Mouse (Mus musculus) liver, embryonic 12.5 days (tissue): ENCODE measurements around the gene Sez6. TPM values are rescaled to one million over a fixed set of nuclear protein-coding genes. Genes with fewer than 3 reads are reported as not detected.

Experiments used
- ATAC-seq: fragments of 200-750 bp; cut with Nextera tagmentation; 2 replicates; pipeline ENCODE4 v1.8.0; 2017; ENCODE audit warnings: moderate number of reproducible peaks, mild to moderate bottlenecking, moderate library complexity
- H3K27ac ChIP-seq: fragments of 300-500 bp; sonication (generic); 2 replicates; pipeline ENCODE4 v1.5.1; 2016; ENCODE audit warnings: mild to moderate bottlenecking
- H3K27me3 ChIP-seq: fragments of 300-500 bp; sonication (generic); replicated peaks from 2 replicates; pipeline ENCODE4 v1.6.1; 2016; ENCODE audit warnings: mild to moderate bottlenecking, moderate library complexity
- H3K36me3 ChIP-seq: fragments of 300-500 bp; sonication (generic); 2 replicates; pipeline ENCODE4 v1.6.1; 2016; ENCODE audit warnings: mild to moderate bottlenecking, moderate library complexity
- H3K4me1 ChIP-seq: fragments of 300-500 bp; sonication (generic); 2 replicates; pipeline ENCODE4 v1.6.1; 2016
- H3K4me2 ChIP-seq: fragments of 300-500 bp; sonication (generic); 2 replicates; pipeline ENCODE4 v1.6.1; 2016; ENCODE audit warnings: mild to moderate bottlenecking, moderate library complexity
- H3K4me3 ChIP-seq: fragments of 300-500 bp; sonication (generic); 2 replicates; pipeline ENCODE4 v1.5.1; 2016; ENCODE audit warnings: mild to moderate bottlenecking, moderate library complexity
- H3K9ac ChIP-seq: fragments of 300-500 bp; sonication (generic); 2 replicates; pipeline ENCODE4 v1.6.1; 2016; ENCODE audit warnings: mild to moderate bottlenecking, moderate library complexity
- H3K9me3 ChIP-seq: fragments of 300-500 bp; sonication (generic); replicated peaks from 2 replicates; pipeline ENCODE4 v1.6.1; 2016; ENCODE audit warnings: mild to moderate bottlenecking, moderate library complexity
- WGBS: fragments of 180-500 bp; shearing (Covaris S2); methylation state at CpG from one replicate; pipeline ENCODE4 v1.1.7; 2016; ENCODE audit not compliant: insufficient replicate concordance; 5-methylcytosine and 5-hydroxymethylcytosine counted together
- polyA plus RNA-seq: library from polyadenylated mRNA; unstranded; fragments of >200 nt; fragmentation: Nextera tagmentation; extraction: Ambion mirVana; gene quantifications from 2 replicates; pipeline ENCODE4 v1.2.1, GENCODE M21; 2016

Gene Sez6
- polyA plus RNA-seq, 1 experiment from 2014 or later = 0.05 TPM

DNA sequence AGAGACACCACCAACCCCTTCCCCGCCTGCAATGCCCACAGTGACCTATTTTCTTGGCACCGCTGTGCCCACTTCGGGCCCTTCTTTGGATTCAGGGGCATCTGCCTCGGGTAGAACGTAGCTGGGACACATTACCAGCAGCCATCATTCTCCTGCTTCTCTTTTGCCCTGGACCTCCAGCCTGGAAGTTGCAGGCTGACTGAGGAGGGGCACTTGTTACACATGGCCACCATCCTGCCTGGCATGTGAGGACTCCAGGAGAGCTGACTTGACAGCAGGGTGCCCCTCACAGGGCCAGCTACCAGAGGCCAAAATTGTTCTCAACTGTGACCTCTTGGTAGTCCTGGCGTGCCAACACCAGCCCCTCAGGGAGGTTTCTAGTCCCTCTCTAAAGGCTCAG is 47.6 kb downstream of the Sez6 start:
- H3K4me1 ChIP-seq = peaks cover 15% of the 10 kb centered on the region
- no peak overlapping the region for H3K9ac ChIP-seq
- no peak overlapping the region for H3K4me2 ChIP-seq
- H3K36me3 ChIP-seq = no peaks in the 10 kb centered on the region
- H3K9me3 ChIP-seq = no peaks in the 10 kb centered on the region
- H3K27me3 ChIP-seq = peaks cover 61% of the 10 kb centered on the region
- no peak overlapping the region for H3K27ac ChIP-seq
- WGBS = 59% methylated on average over 6 of the region's 6 CpGs
- no peak overlapping the region for H3K4me3 ChIP-seq
- ATAC-seq = no peak

DNA sequence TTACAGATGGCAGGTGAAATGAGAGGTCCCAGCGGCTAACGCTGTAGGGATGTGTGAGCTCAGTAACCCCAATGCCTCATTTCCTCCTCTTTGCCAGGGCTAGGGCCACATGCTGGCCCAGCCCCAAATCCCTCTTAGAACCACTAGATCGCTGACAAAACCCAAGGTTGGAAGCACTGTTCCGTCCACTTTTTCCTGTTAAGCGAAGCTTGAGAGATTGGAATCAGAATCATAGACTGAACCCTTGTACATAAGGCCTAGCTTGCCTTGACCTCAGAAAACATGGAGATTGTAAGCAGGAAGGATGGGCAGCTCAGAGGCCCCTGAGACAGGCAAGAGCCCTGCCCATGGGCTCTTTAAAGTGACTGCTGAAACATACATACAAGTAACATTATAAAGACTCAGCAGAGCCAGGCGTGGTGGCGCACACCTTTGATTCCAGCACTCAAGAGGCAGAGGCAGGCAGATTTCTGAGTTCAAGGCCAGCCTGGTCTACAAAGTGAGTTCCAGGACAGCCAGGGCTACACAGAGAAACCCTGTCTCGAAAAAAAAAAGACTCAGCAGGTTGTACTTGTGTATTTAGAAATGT is 48.7 kb downstream of the Sez6 start:
- Histone ChIP-seq H3K4me3 (no peak overlapping the region), H3K9ac (no peak overlapping the region), H3K9me3 (no peaks in the 10 kb centered on the region), H3K4me1 (peaks cover 15% of the 10 kb centered on the region), H3K36me3 (no peaks in the 10 kb centered on the region), H3K27ac (no peak overlapping the region), H3K27me3 (peaks cover 50% of the 10 kb centered on the region), H3K4me2 (no peak overlapping the region)
- 66% methylated on average over 8 of the region's 8 CpGs for WGBS
- ATAC-seq = no peak

- Histone ChIP-seq H3K4me2 (peak overlapping the region; percentile 85), H3K4me3 (peak overlapping the region; percentile 100), H3K36me3 (peaks cover 4% of the 10 kb centered on the region), H3K27me3 (peaks cover 37% of the 10 kb centered on the region), H3K9ac (no peak overlapping the region), H3K9me3 (no peaks in the 10 kb centered on the region), H3K4me1 (peaks cover 23% of the 10 kb centered on the region), H3K27ac (peak overlapping the region; percentile 34; the same call in 1 of the 2 replicates)
- whole genome bisulfite sequencing = 27% methylated on average over 11 of the region's 11 CpGs
- ATAC-seq = no peak
Measured at GRCm38 (mm10) chr11:77980281-77981204, 49.9 kb downstream of the Sez6 start.

DNA sequence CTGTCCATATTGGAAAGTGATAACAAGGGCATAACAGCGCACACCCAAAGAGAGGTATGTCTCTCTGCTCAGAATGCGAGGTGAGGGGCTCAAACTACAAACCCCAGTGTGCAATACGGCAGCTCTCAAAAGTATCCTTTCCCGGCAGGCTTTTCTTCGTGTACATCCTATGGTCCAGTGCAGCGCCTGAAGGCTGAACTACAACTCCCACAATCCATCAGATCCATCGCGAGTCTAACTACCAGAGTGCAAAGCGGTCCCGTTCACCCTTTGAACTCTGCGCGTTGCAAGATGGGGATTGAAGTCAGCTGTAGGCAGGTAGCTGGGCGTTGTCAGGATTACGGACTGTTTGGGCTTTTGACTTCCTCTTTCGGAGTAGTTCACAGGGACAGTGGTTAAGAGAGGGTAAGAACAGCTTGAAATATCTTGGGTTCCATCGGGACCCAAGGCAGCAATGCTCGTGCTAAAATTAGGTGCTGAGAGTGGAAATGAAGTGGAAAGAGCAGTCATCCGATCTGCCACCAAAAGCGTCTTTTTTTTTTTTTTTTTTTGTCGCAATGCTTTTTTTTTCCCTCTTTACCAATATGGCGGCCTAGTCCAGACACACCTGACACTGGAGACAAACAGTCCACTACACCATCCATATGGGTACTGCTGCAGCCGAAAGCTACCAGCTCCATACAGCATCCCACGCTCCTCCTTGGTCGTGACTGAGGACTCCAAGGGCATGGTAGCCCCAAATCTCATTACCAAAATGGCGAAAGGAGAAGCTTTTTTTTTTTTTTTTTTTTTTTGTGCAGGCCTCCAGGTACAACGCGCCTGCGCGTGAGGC is 51.2 kb downstream of the Sez6 start:
- H3K27me3 ChIP-seq = peaks cover 25% of the 10 kb centered on the region
- peaks cover 17% of the 10 kb centered on the region for H3K36me3 ChIP-seq
- peak; percentile 86 for ATAC-seq
- H3K9me3 ChIP-seq = no peaks in the 10 kb centered on the region
- H3K9ac ChIP-seq = peak overlapping the region; percentile 57
- peaks cover 34% of the 10 kb centered on the region for H3K4me1 ChIP-seq
- peak overlapping the region; percentile 100 for H3K4me3 ChIP-seq
- H3K27ac ChIP-seq = peak overlapping the region; percentile 93
- WGBS = under 1% methylated on average over 29 of the region's 29 CpGs
- H3K4me2 ChIP-seq = peak overlapping the region; percentile 85

DNA sequence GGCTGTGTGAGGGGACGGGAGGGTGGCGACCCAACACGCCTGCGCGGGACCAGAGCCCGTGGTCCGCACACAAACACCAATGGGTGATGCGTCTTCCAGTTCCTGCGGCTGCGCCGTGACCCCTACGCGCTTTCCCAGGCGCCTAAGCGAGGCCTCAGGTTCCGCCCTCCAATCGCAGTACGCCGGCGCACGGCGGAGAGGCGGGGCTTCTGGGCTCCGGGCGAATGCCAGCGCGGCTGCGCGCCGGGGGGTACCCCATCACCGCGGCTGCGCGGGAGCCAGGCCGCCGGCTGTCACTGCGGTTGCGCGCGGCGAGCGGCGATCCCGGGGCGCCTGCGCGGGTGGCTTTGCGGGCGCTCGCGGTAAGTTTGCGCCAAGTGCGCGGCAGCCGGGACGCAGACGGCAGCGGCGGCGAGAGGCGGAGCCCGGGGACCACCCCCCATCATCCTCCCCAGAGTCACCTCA is 51.9 kb downstream of the Sez6 start, which contains the start of gene Phf12:
TSS of gene Phf12 (plus strand) at position 314 of the 465 bp plus-strand sequence.
- WGBS = under 1% methylated on average over 61 of the region's 62 CpGs
- Histone ChIP-seq H3K4me2 (peak within 1 kb of the TSS; percentile 85), H3K27ac (peak within 1 kb of the TSS; percentile 93), H3K4me1 (peaks cover 40% of the 10 kb centered on the region), H3K27me3 (peaks cover 18% of the 10 kb centered on the region), H3K4me3 (peak within 1 kb of the TSS; percentile 100), H3K36me3 (peaks cover 24% of the 10 kb centered on the region), H3K9ac (peak within 1 kb of the TSS; percentile 100), H3K9me3 (no peaks in the 10 kb centered on the region)
- ATAC-seq = peak; percentile 87

DNA sequence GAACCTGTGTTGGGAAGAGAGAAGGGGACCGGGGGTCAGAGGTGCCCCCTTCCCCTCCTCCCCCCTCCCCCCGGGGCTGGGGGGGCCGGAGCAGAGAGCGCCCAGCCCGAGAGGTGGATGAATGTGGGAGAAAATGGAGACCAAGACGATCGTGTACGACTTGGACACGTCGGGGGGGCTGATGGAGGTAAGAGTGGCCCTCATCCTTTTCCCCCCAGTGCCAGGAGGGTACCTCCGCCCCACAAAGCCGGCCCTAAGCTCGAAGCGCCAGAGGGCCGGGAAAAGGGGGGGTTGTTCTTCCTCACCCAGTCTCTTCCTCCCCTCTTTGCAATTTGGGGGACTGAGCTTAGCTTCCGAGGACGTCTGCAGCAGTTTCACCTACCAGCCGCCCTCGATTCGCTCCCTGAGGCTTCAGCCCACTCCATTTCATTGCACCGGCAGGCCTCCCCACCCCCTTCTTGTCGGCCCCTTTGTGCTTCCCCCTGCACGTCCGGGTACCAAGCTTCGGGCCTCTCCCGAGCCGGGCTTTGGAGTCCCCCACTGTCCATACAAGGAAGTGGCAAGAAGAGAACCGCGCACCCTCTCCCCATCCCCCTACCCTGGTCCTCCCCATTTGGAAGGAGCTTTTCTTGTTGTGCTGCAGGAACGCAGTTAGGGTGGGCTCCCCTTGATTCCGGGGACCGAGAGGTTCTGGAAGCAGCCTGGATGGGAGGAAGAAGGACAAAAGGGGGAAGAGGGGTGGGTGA is 52.8 kb downstream of the Sez6 start:
- peak overlapping the region; percentile 85 for H3K4me2 ChIP-seq
- H3K9me3 ChIP-seq = no peaks in the 10 kb centered on the region
- ATAC-seq = no peak
- peak overlapping the region; percentile 100 for H3K4me3 ChIP-seq
- H3K36me3 ChIP-seq = peaks cover 32% of the 10 kb centered on the region
- H3K9ac ChIP-seq = peak overlapping the region; percentile 100
- peak overlapping the region; percentile 93 for H3K27ac ChIP-seq
- peaks cover 42% of the 10 kb centered on the region for H3K4me1 ChIP-seq
- WGBS = 2% methylated on average over 23 of the region's 32 CpGs
- H3K27me3 ChIP-seq = peaks cover 9% of the 10 kb centered on the region

DNA sequence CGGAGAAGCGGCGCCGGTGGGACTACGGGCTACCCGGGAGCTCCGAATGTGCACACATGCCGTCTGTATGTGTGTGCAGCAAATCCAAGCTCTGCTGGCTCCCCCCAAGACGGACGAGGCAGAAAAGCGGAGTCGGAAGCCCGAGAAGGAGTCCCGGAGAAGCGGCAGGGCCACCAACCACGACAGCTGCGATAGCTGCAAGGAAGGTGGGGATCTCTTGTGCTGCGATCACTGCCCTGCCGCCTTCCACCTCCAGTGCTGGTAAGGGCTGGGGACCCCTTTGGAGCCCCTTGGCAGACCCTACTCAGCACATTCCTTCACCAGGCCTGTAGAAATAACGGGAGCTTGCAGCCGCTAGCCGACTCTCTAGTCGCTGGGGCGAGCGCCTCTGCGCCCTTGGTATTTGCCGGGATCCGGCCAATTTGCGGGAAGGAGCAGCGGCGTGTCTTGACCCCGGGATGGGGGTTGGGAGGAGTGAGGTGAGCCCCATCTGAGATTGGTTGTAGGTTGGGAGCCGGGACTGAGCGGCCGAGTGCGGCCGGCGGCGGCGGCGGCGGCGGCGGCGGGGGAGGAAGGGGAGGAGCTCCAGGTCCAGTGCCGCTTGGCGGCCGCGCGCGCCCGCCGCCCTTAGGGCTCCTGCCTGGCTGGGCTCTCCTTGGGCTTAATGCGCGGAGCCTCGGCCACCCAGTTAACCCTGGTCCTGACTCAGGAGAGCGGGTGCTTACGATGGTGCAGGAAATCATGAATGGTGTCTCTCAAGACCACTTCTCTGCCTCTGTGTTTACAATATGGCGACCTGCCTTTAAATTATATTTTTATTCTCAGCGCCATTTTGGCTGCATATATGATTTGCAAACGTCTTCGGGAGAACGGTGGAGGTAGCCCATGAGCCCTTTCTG is 53.6 kb downstream of the Sez6 start:
- no peak; the same call in 1 of the 2 replicates for ATAC-seq
- WGBS = 1% methylated on average over 63 of the region's 63 CpGs

DNA sequence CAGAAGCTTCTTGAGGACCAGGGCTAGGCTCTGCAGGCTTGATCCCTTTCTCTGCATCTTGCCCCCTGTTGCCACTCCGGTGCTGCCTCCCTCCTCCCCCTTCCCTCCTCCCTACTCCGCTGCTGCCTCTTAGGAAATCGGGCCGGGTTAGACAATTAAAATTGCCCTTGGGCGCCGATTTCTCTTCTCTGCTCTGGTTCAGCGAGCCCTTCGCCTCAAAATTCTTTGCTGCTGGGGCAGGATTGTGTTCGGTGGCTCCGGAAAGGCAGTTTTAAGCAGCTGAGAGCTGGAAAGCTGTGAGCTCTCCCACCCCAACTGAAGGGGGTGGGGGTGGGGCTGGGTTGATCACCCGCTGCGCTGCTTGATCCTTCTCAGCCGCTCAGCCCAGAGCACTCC is 54.2 kb downstream of the Sez6 start:
- ATAC-seq = no peak
- Histone ChIP-seq H3K9ac (peak overlapping the region; percentile 100), H3K9me3 (no peaks in the 10 kb centered on the region), H3K4me2 (peak overlapping the region; percentile 85), H3K36me3 (peaks cover 45% of the 10 kb centered on the region), H3K4me3 (peak overlapping the region; percentile 100), H3K27ac (peak overlapping the region; percentile 93), H3K4me1 (peaks cover 42% of the 10 kb centered on the region), H3K27me3 (no peaks in the 10 kb centered on the region)
- 4% methylated on average over 13 of the region's 13 CpGs for whole genome bisulfite sequencing

More for the DNA sequence above, 53.6 kb downstream of the Sez6 start:
- Histone ChIP-seq H3K9me3 (no peaks in the 10 kb centered on the region), H3K4me2 (peak overlapping the region; percentile 85), H3K27ac (peak overlapping the region; percentile 93), H3K4me1 (peaks cover 42% of the 10 kb centered on the region), H3K36me3 (peaks cover 40% of the 10 kb centered on the region), H3K9ac (peak overlapping the region; percentile 100), H3K27me3 (0 out of 2 replicates have a peak, but pooled peaks cover 3% of the 10 kb centered on the region), H3K4me3 (peak overlapping the region; percentile 100)

GRCm38 (mm10) chr11:77985541-77986065 is 55.0 kb downstream of the Sez6 start:
- Histone ChIP-seq H3K4me3 (peak overlapping the region; percentile 100), H3K9ac (peak overlapping the region; percentile 100), H3K27ac (no peak overlapping the region), H3K36me3 (peaks cover 52% of the 10 kb centered on the region), H3K27me3 (no peaks in the 10 kb centered on the region), H3K9me3 (no peaks in the 10 kb centered on the region), H3K4me1 (peaks cover 36% of the 10 kb centered on the region), H3K4me2 (peak overlapping the region; percentile 85)
- no peak for ATAC-seq
- 81% methylated on average over 3 of the region's 3 CpGs for WGBS

DNA sequence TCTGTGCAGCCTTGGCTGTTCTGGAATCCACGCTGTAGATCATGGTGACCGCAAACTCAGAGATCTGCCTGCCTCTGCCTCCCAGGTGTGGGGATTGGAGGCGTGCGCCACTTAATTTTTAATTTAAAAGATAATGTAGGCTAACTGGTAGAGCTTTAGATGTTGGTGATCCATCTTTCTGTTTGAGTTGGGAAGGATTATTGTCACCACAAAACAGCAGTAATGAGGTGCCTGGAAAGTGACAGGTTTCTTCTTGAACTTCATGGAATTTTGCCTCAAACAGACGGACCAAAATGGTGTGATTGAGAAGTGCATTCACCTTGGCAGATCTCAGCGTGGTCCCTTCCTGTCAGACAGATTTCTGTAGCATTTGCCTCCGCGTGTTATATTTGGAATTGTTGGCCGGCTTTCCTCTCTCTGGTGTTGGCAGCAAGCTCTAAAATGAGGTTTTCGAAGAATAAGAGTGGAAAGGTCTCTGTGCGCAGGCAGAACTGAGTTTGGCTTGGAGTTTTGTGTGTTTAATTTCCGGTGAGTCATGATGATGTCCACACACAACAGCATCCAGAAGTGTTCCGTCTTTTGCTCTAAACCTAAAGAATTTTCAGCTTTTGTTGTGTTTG is 58.6 kb downstream of the Sez6 start:
- no peak for ATAC-seq
- Histone ChIP-seq H3K27ac (no peak overlapping the region), H3K9ac (no peak overlapping the region), H3K4me3 (no peak overlapping the region), H3K9me3 (no peaks in the 10 kb centered on the region), H3K27me3 (no peaks in the 10 kb centered on the region), H3K4me2 (no peak overlapping the region), H3K4me1 (peaks cover 27% of the 10 kb centered on the region), H3K36me3 (peaks cover 87% of the 10 kb centered on the region)
- 88% methylated on average over 13 of the region's 13 CpGs for WGBS
